11 mouse cellular contexts compared by ENCODE assay signal in the genomic region with DNA sequence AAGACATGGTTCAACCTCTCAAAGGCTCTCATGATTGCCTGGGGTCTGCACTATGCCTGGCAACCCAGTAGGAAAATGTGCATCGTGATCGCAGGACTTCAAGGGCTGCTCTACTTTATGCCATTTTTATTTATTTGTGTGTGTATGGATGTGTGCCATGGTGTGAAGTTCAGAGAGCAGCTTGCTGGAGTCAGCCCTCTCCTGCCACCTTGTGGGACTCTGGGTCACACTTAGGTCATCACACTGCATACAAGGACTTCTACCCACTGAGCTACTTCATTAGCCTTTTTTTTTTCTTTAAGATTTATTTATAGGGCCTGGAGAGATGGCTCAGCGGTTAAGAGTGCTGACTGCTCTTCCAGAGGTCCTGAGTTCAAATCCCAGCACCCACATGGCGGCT. TPM values are rescaled to one million over a fixed set of nuclear protein-coding genes. Genes with fewer than 3 reads are reported as not detected.
DNase-seq lines count a peak whose midpoint lies in the region; ATAC-seq lines count a peak whose summit lies in the region.
"Had no signal": no experiment of that assay in that cellular context is flagged by ENCODE, and none has a peak within 500 bp of the region (broad histone marks: within the 10 kb centered on the region; RNA-seq: fewer than 3 reads in every experiment).

No protein-coding gene starts in this region.

- no peaks in the 10 kb centered on the region for H3K9me3 ChIP-seq in heart, embryonic 10.5 days
- H3K9me3 ChIP-seq: embryonic facial prominence, embryonic 15.5 days had no signal

- no peak overlapping the region for H3K27ac ChIP-seq in heart, embryonic 10.5 days
- H3K27ac ChIP-seq: embryonic facial prominence, embryonic 15.5 days had no signal

- no peaks in the 10 kb centered on the region for H3K27me3 ChIP-seq in heart, embryonic 10.5 days (ENCODE audit: insufficient read depth, poor library complexity, severe bottlenecking)
- H3K27me3 ChIP-seq: embryonic facial prominence, embryonic 15.5 days had no signal

- DNase-seq in heart, adult 18-20 months, result peak; percentile 54 to 56
- no peak for DNase-seq in heart, embryonic 10.5 days (ENCODE audit: low spot score)
- DNase-seq in 3134 (ENCODE audit: extremely low read depth, insufficient read length, low spot score), result peak; percentile 30
- peak; percentile 60 for DNase-seq in MN1 (ENCODE audit: low spot score)
- DNase-seq in kidney, postnatal 14 days, result peak; percentile 66
- no peak for DNase-seq in thymus, postnatal 0 days (ENCODE audit: low spot score)
- DNase-seq in retina, embryonic 14.5 days (ENCODE audit: low spot score), result no peak
- DNase-seq: gastrocnemius, postnatal 25 days; right cerebral cortex, adult 18-20 months had no signal

- H3K36me3 ChIP-seq in heart, embryonic 10.5 days, result peaks cover 93% of the 10 kb centered on the region

- WGBS in heart, embryonic 10.5 days, result 92% methylated on average over 4 of the region's 4 CpGs

- no peaks in the 10 kb centered on the region for H3K4me1 ChIP-seq in heart, embryonic 10.5 days
- H3K4me1 ChIP-seq: embryonic facial prominence, embryonic 15.5 days had no signal

- ATAC-seq in erythroid progenitor cell, adult 5-6 weeks (replicated peaks; ENCODE audit: low FRiP score, poor library complexity, severe bottlenecking), result no peak

- H3K4me3 ChIP-seq in heart, embryonic 10.5 days, result no peak overlapping the region
- H3K4me3 ChIP-seq: embryonic facial prominence, embryonic 15.5 days had no signal

RNA-seq across cellular contexts. Expression of gene Ltc4s, which starts 23.6 kb away (rescaled TPM):
- total RNA-seq in heart, adult 18-20 months (2021), result 10 to 100 TPM in 1 of 2 experiments, 1 to 10 TPM in 1; 5.9 to 10.2 TPM
- polyA plus RNA-seq in heart, embryonic 10.5 days (2016; fragmentation: Nextera tagmentation; extraction: Ambion mirVana), result 0.42 and 0.60 TPM in 2 replicates
- 3.5 and 3.7 TPM in 2 replicates for polyA plus RNA-seq in thymus, postnatal 0 days (2015; fragmentation: Nextera tagmentation; extraction: Ambion mirVana)
- total RNA-seq in erythroid progenitor cell, adult 5-6 weeks (2015; ENCODE audit: low replicate concordance), result 3.2 TPM in 1 of 2 replicates, not detected in the other
- 0.77 TPM in 1 of 2 replicates, not detected in the other for total RNA-seq in erythroid progenitor cell, adult 5-6 weeks (2017; ENCODE audit: low replicate concordance)

RNA-seq across cellular contexts. Expression of gene Maml1, which starts 30.1 kb away (rescaled TPM):
- total RNA-seq in heart, adult 18-20 months (2021), result 1 to 10 TPM; 8.8 to 9.6 TPM
- 3.3 and 4.7 TPM in 2 replicates for polyA plus RNA-seq in heart, embryonic 10.5 days (2016; fragmentation: Nextera tagmentation; extraction: Ambion mirVana)
- polyA plus RNA-seq in thymus, postnatal 0 days (2015; fragmentation: Nextera tagmentation; extraction: Ambion mirVana), result 4.7 and 5.3 TPM in 2 replicates
- 8.0 and 9.0 TPM in 2 replicates for total RNA-seq in erythroid progenitor cell, adult 5-6 weeks (2015; ENCODE audit: low replicate concordance)
- total RNA-seq in erythroid progenitor cell, adult 5-6 weeks (2017; ENCODE audit: low replicate concordance), result 4.5 and 5.1 TPM in 2 replicates

RNA-seq across cellular contexts. Expression of gene Mgat4b, which starts 51.3 kb away (rescaled TPM):
- total RNA-seq in heart, adult 18-20 months (2021), result 10 to 100 TPM; 70.3 to 79.9 TPM
- 17.3 and 20.1 TPM in 2 replicates for polyA plus RNA-seq in heart, embryonic 10.5 days (2016; fragmentation: Nextera tagmentation; extraction: Ambion mirVana)
- polyA plus RNA-seq in thymus, postnatal 0 days (2015; fragmentation: Nextera tagmentation; extraction: Ambion mirVana), result 8.6 and 11.8 TPM in 2 replicates
- 26.8 and 48.7 TPM in 2 replicates for total RNA-seq in erythroid progenitor cell, adult 5-6 weeks (2015; ENCODE audit: low replicate concordance)
- total RNA-seq in erythroid progenitor cell, adult 5-6 weeks (2017; ENCODE audit: low replicate concordance), result 38.2 and 40.9 TPM in 2 replicates

RNA-seq across cellular contexts. Expression of gene Sqstm1, which starts 51.4 kb away (rescaled TPM):
- total RNA-seq in heart, adult 18-20 months (2021), result 100 to 1,000 TPM; 367 to 455 TPM
- polyA plus RNA-seq in heart, embryonic 10.5 days (2016; fragmentation: Nextera tagmentation; extraction: Ambion mirVana), result 193 TPM in 2 replicates
- 233 and 246 TPM in 2 replicates for polyA plus RNA-seq in thymus, postnatal 0 days (2015; fragmentation: Nextera tagmentation; extraction: Ambion mirVana)
- total RNA-seq in erythroid progenitor cell, adult 5-6 weeks (2015; ENCODE audit: low replicate concordance), result 28.5 and 36.4 TPM in 2 replicates
- 179 and 213 TPM in 2 replicates for total RNA-seq in erythroid progenitor cell, adult 5-6 weeks (2017; ENCODE audit: low replicate concordance)

Comparison
In these comparisons a context has a peak if more than half of its experiments do, and no peak if none do; other contexts are left out.
1. DNase-seq: peak in heart, adult 18-20 months (2 of 2), 3134 (single experiment), MN1 (single experiment) and kidney, postnatal 14 days (single experiment); none in heart, embryonic 10.5 days (single experiment), thymus, postnatal 0 days (single experiment) and retina, embryonic 14.5 days (single experiment).